ENCODE assay signal across 20 mouse cellular contexts in the genomic region with DNA sequence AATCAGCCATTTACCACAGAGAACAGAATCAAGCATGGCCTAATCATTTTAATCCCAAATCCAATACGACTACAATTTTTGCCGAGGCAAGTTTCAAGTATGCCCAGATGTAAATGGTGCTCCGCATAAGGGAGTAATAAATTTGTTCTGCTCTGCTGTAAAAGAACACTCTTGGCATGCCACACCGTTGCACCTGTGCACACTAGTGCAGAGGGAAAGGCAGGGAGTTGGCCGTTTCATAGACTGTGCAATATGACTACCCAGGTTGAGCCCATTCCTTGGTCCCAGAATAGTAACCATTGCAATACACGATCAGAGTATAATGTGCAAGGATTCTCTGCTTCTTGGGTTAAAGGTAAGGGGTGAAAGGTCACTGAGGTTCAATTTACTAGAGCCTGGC.
DNase-seq lines count a peak whose midpoint lies in the region; ATAC-seq and TF ChIP-seq lines count a peak whose summit lies in the region.
"Had no signal": no experiment of that assay in that cellular context is flagged by ENCODE, and none has a peak within 500 bp of the region (broad histone marks: within the 10 kb centered on the region; RNA-seq: fewer than 3 reads in every experiment).

No protein-coding gene starts in this region.

- no peaks in the 10 kb centered on the region for H3K36me3 ChIP-seq in limb, embryonic 15.5 days
- H3K36me3 ChIP-seq: embryonic facial prominence, embryonic 12.5 days; forebrain, embryonic 12.5 days; heart, embryonic 15.5 days; hindbrain, embryonic 13.5 days had no signal

- H3K9ac ChIP-seq in limb, embryonic 15.5 days = no peak overlapping the region
- H3K9ac ChIP-seq: embryonic facial prominence, embryonic 12.5 days; forebrain, embryonic 12.5 days; heart, embryonic 15.5 days; hindbrain, embryonic 13.5 days had no signal

- WGBS in limb, embryonic 15.5 days = 41% methylated on average over 6 of the region's 6 CpGs

- ATAC-seq in limb, embryonic 15.5 days (ENCODE audit: insufficient number of reproducible peaks, low FRiP score, low TSS enrichment, low read depth) = 0 out of 2 replicates have a peak, but pooled peaks have one; percentile 63
- ATAC-seq: hindbrain, postnatal 0 days had no signal

- no peak for TF ChIP-seq CTCF in gastrocnemius, adult 2 months (IDR thresholded peaks at IDR 0.05)
- TF ChIP-seq CTCF in layer of hippocampus, adult 2 months (conservative IDR thresholded peaks at IDR 0.05) = no peak

- H3K4me3 ChIP-seq in gastrocnemius, adult 2 months = peak overlapping the region; percentile 32
- no peak overlapping the region for H3K4me3 ChIP-seq in limb, embryonic 15.5 days
- no peak overlapping the region for H3K4me3 ChIP-seq in layer of hippocampus, adult 2 months
- H3K4me3 ChIP-seq: embryonic facial prominence, embryonic 12.5 days; forebrain, embryonic 12.5 days; heart, adult 2 months; heart, embryonic 15.5 days; hindbrain, embryonic 13.5 days had no signal

- no peaks in the 10 kb centered on the region for H3K9me3 ChIP-seq in limb, embryonic 15.5 days
- H3K9me3 ChIP-seq: embryonic facial prominence, embryonic 12.5 days; forebrain, embryonic 12.5 days; heart, embryonic 15.5 days; hindbrain, embryonic 13.5 days had no signal

- H3K4me2 ChIP-seq in limb, embryonic 15.5 days = no peak overlapping the region
- H3K4me2 ChIP-seq: embryonic facial prominence, embryonic 12.5 days; forebrain, embryonic 12.5 days; heart, embryonic 11.5 days; heart, embryonic 15.5 days; hindbrain, embryonic 13.5 days had no signal

- intact Hi-C loops in gastrocnemius, adult 2 months (cut with DNase I) = no loop called here

- H3K27ac ChIP-seq in gastrocnemius, adult 2 months = peak overlapping the region; percentile 83
- H3K27ac ChIP-seq in limb, embryonic 15.5 days = no peak overlapping the region
- H3K27ac ChIP-seq in layer of hippocampus, adult 2 months = no peak overlapping the region
- H3K27ac ChIP-seq: embryonic facial prominence, embryonic 12.5 days; forebrain, embryonic 12.5 days; heart, adult 2 months; heart, embryonic 15.5 days; hindbrain, embryonic 13.5 days; hindbrain, postnatal 0 days had no signal

- DNase-seq in gastrocnemius, adult 18-20 months (ENCODE audit: low spot score) = peak; percentile 72
- peak; percentile 74 for DNase-seq in gastrocnemius, adult 2 months
- peak; percentile 49 for DNase-seq in gastrocnemius, postnatal 25 days
- DNase-seq in cerebellum, postnatal 25 days = no peak
- no peak for DNase-seq in layer of hippocampus, adult 2 months (ENCODE audit: low spot score in 2 of 2)
- no peak for DNase-seq in lung, adult 18-20 months
- DNase-seq: adrenal gland, adult 2 months; adrenal gland, postnatal 25 days; cerebellum, adult 18-20 months; cerebellum, adult 9-11 months; embryo, embryonic 11 days; heart, adult 2 months; heart, postnatal 14 days had no signal

- H3K4me1 ChIP-seq in limb, embryonic 15.5 days = no peaks in the 10 kb centered on the region
- H3K4me1 ChIP-seq: embryonic facial prominence, embryonic 12.5 days; forebrain, embryonic 12.5 days; heart, embryonic 15.5 days; hindbrain, embryonic 13.5 days had no signal

- H3K27me3 ChIP-seq in limb, embryonic 15.5 days = no peaks in the 10 kb centered on the region
- H3K27me3 ChIP-seq: embryonic facial prominence, embryonic 12.5 days; forebrain, embryonic 12.5 days; heart, embryonic 15.5 days; hindbrain, embryonic 13.5 days had no signal

Comparison
In these comparisons a context has a peak if more than half of its experiments do, and no peak if none do; other contexts are left out.
1. DNase-seq: peak in gastrocnemius, adult 18-20 months (single experiment), gastrocnemius, adult 2 months (single experiment) and gastrocnemius, postnatal 25 days (single experiment); none in cerebellum, postnatal 25 days (0 of 2), layer of hippocampus, adult 2 months (0 of 2) and lung, adult 18-20 months (0 of 2).